In the genomic region with DNA sequence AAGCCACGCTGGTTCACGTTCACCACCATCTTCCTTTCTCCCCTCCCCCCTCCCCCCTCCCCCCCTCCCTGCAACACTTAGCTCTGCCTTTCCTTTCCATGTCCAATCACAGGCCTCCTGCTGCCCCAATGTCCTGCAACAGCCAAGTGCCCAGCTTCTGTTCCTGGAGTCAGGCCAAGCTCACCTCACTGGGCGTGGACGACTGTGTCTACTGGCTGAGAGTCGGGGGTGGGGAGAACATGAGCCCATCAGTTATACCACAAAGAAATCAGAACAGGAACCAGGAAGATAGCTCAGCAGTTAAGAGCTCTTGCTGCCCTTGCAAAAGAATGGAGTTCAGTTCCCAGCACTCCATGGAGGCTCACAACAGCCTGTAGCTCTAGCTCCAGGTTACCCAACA, we compare ENCODE assay signal across 21 mouse cellular contexts. TPM values are rescaled to one million over a fixed set of nuclear protein-coding genes. Genes with fewer than 3 reads are reported as not detected.
DNase-seq lines count a peak whose midpoint lies in the region; ATAC-seq lines count a peak whose summit lies in the region.
"Had no signal": no experiment of that assay in that cellular context is flagged by ENCODE, and none has a peak within 500 bp of the region (broad histone marks: within the 10 kb centered on the region; RNA-seq: fewer than 3 reads in every experiment).

No protein-coding gene starts in this region.

- no peaks in the 10 kb centered on the region for H3K27me3 ChIP-seq in kidney, embryonic 15.5 days
- H3K27me3 ChIP-seq: embryonic facial prominence, embryonic 13.5 days; forebrain, embryonic 12.5 days; heart, embryonic 13.5 days; hindbrain, embryonic 15.5 days had no signal

- 71% methylated on average over 5 of the region's 5 CpGs for WGBS in kidney, embryonic 15.5 days

- ATAC-seq in kidney, embryonic 15.5 days (replicated peaks; ENCODE audit: low FRiP score), result no peak
- ATAC-seq: activated CD4-positive, CD25-positive, alpha-beta regulatory T cell, adult 4 months; forebrain, embryonic 16.5 days; Patski had no signal

- intact Hi-C loops in heart, postnatal 36 days (cut with DNase I), result no loop called here

- H3K9me3 ChIP-seq in kidney, embryonic 15.5 days (replicated peaks), result no peaks in the 10 kb centered on the region; the same call in 1 of the 2 replicates

- H3K4me3 ChIP-seq in kidney, embryonic 15.5 days (replicated peaks), result no peak overlapping the region
- H3K4me3 ChIP-seq: embryonic facial prominence, embryonic 13.5 days; forebrain, embryonic 12.5 days; heart, embryonic 13.5 days; hindbrain, embryonic 15.5 days had no signal

- no peak overlapping the region for H3K9ac ChIP-seq in kidney, embryonic 15.5 days
- H3K9ac ChIP-seq: embryonic facial prominence, embryonic 13.5 days; forebrain, embryonic 12.5 days; heart, embryonic 13.5 days; hindbrain, embryonic 15.5 days had no signal

- H3K36me3 ChIP-seq in kidney, embryonic 15.5 days, result no peaks in the 10 kb centered on the region
- H3K36me3 ChIP-seq: embryonic facial prominence, embryonic 13.5 days; forebrain, embryonic 12.5 days; heart, embryonic 13.5 days; hindbrain, embryonic 15.5 days had no signal

- no peak overlapping the region for H3K4me2 ChIP-seq in kidney, embryonic 15.5 days
- H3K4me2 ChIP-seq: embryonic facial prominence, embryonic 13.5 days; forebrain, embryonic 12.5 days; heart, embryonic 13.5 days; hindbrain, embryonic 15.5 days had no signal

- no peak overlapping the region for H3K27ac ChIP-seq in kidney, embryonic 15.5 days
- H3K27ac ChIP-seq: embryonic facial prominence, embryonic 13.5 days; forebrain, embryonic 12.5 days; heart, embryonic 13.5 days; hindbrain, embryonic 15.5 days had no signal

- peak; percentile 46 to 58 for DNase-seq in cerebellum, postnatal 10 days
- DNase-seq in cerebellum, postnatal 25 days, result no peak
- peak; percentile 40 for DNase-seq in heart, postnatal 4 days
- no peak for DNase-seq in heart, postnatal 36 days
- peak; percentile 21 for DNase-seq in lung, postnatal 36 days
- no peak for DNase-seq in lung, postnatal 10 days
- DNase-seq: adrenal gland, adult 2 months; adrenal gland, postnatal 25 days; cerebellum, adult 2 months; cerebellum, postnatal 36 days; gastrocnemius, postnatal 10 days; heart, postnatal 14 days; kidney, adult 11 months had no signal

- H3K4me1 ChIP-seq in kidney, embryonic 15.5 days, result peaks cover 12% of the 10 kb centered on the region
- H3K4me1 ChIP-seq: hindbrain, embryonic 15.5 days had no signal

RNA-seq across cellular contexts. Expression of a gene that starts 15.6 kb away (rescaled TPM):
- 10 to 100 TPM; 16.9 to 17.3 TPM for total RNA-seq in heart, postnatal 4 days (2021)
- total RNA-seq in heart, postnatal 36 days (2021), result 10 to 100 TPM; 15.0 to 18.3 TPM
- 1.0 and 2.1 TPM in 2 replicates for polyA plus RNA-seq in kidney, embryonic 15.5 days (2015; fragmentation: Nextera tagmentation; extraction: Ambion mirVana)
- polyA plus RNA-seq: activated CD4-positive, CD25-positive, alpha-beta regulatory T cell, adult 4 months had no signal

RNA-seq across cellular contexts. Expression of a gene that starts 50.2 kb away (rescaled TPM):
- 100 to 1,000 TPM; 145 to 149 TPM for total RNA-seq in heart, postnatal 4 days (2021)
- 100 to 1,000 TPM; 134 to 142 TPM for total RNA-seq in heart, postnatal 36 days (2021)
- 53.0 and 58.4 TPM in 2 replicates for polyA plus RNA-seq in kidney, embryonic 15.5 days (2015; fragmentation: Nextera tagmentation; extraction: Ambion mirVana)

Comparison
In these comparisons a context has a peak if more than half of its experiments do, and no peak if none do; other contexts are left out.
1. DNase-seq: peak in cerebellum, postnatal 10 days (2 of 2), heart, postnatal 4 days (single experiment) and lung, postnatal 36 days (single experiment); none in cerebellum, postnatal 25 days (0 of 2), heart, postnatal 36 days (0 of 2) and lung, postnatal 10 days (single experiment).